Mouse (Mus musculus): ENCODE results near the gene Dgki.

DNA sequence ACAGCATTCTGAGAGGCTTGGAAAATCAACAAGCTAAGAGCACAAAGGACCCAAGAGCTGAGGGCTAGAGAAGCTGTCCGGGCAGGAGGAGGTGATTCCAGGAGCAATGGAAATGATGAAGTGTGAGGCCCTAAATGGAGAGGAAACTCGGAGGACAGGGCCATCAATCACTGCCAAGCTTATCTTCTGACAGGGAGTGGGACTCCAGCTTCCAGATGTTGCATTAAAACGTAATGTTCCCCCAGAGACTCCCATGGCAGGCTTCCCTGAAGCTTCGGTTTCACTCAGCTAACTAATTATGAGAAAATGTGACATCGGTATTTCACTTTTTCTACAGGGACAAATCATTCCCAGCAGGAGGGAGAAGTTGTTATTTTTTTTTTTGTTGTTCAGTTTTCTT, 409.7 kb downstream of the Dgki start:
- TF ChIP-seq EP300 (IDR thresholded peaks at IDR 0.05; ENCODE audit: insufficient read depth, low read depth, low read length) (no peak), CTCF (IDR thresholded peaks at IDR 0.05; ENCODE audit: low read depth, low read length) (no peak), POLR2A (IDR thresholded peaks at IDR 0.05; ENCODE audit: insufficient read depth, low read length) (no peak)
